Mouse (Mus musculus): ENCODE results near the gene Olfr96. TPM values are rescaled to one million over a fixed set of nuclear protein-coding genes. Genes with fewer than 3 reads are reported as not detected.
"Not testable (repeated sequence)": the region's sequence is repeated elsewhere in the genome, so short reads cannot be mapped to it uniquely, and the experiment has no call there.

Olfr96 gene
- polyA plus RNA-seq, 1 experiment from 2014 or later, result not detected

DNA sequence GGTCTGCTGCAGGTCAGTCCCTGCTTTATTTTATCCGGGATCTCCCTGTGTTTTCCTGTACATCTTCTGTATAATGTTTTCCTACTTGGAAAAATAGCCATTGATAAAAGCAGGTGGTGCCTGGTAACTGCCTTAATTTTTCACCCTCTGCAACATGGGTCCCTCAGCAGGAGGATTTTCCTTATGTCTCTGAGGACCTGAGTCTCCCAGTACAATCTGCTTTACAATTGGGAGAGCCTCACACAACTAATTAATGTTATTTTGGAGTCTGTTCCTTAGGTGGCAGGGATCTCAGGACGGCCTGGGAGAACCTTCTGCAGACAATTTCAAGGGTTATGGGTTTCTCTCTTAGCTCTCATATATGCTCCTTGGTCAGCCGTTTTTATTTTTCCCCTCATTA is 6.9 kb upstream of the Olfr96 start, which contains the start of gene Olfr95:
TSS of gene Olfr95 (minus strand) at position 101 of the 400 bp plus-strand sequence.
- Histone ChIP-seq H3K9ac (replicated peaks) (no peak within 1 kb of the TSS), H3K4me3 (no peak within 1 kb of the TSS), H3K4me2 (replicated peaks) (no peak within 1 kb of the TSS), H3K4me1 (peaks cover 6% of the 10 kb centered on the region), H3K36me3 (no peaks in the 10 kb centered on the region), H3K27ac (replicated peaks) (no peak within 1 kb of the TSS), H3K27me3 (peaks cover 8% of the 10 kb centered on the region), H3K9me3 (no peaks in the 10 kb centered on the region)
- WGBS, result 74% methylated on average over 3 of the region's 3 CpGs
- ATAC-seq (replicated peaks), result no peak

DNA sequence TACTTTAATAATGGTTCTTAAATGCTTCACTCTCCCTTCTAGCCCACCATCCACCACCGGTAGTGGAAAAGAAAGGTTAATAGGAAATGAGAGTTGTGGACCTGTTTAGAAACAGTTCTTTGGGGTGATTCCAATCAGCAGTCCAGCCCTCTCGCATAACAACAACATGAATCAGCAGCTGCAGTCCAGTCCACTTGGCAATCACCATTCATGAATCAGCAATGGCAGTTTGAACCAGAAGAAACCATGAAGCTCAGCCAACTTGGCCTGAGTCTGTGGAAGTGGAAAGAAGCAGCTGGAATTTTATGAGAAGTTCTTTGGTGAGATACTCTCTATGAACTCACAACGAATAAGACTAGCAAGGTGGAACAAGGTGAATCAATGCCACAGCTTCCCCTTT is 1.5 kb upstream of the Olfr96 start:
- Histone ChIP-seq H3K9me3 (no peaks in the 10 kb centered on the region), H3K4me1 (no peaks in the 10 kb centered on the region), H3K27me3 (no peaks in the 10 kb centered on the region), H3K9ac (replicated peaks) (no peak overlapping the region), H3K4me3 (no peak overlapping the region), H3K27ac (replicated peaks) (no peak overlapping the region), H3K4me2 (replicated peaks) (no peak overlapping the region), H3K36me3 (no peaks in the 10 kb centered on the region)
- WGBS, result 89% methylated on average over 3 of the region's 3 CpGs
- ATAC-seq (replicated peaks), result no peak

DNA sequence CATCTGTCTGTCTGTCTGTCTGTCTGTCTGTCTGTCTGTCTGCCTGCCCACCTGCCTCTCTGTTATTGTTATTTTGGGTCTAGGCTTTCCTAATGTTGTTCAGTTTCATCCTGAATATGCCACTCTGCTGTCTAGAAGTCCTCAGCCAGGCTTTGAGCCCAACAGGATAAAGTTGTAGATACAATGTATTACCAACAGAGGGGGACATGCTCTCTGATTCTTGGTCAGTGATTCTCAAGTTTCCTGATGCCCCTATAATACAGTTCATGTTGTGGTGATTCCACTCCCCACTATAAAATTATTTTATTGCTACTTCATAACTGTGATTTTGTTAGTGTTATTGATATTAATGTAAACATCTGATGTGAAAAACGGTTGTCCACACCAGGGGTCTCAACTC is 1.9 kb downstream of the Olfr96 start:
- H3K36me3 ChIP-seq, result no peaks in the 10 kb centered on the region
- H3K27me3 ChIP-seq, result no peaks in the 10 kb centered on the region
- 33% methylated on average over 1 of the region's 1 CpGs for WGBS
- H3K9ac ChIP-seq (replicated peaks), result no peak overlapping the region
- H3K9me3 ChIP-seq, result no peaks in the 10 kb centered on the region
- ATAC-seq (replicated peaks), result no peak
- no peak overlapping the region for H3K27ac ChIP-seq (replicated peaks)
- H3K4me3 ChIP-seq, result no peak overlapping the region
- H3K4me2 ChIP-seq (replicated peaks), result no peak overlapping the region
- H3K4me1 ChIP-seq, result no peaks in the 10 kb centered on the region

DNA sequence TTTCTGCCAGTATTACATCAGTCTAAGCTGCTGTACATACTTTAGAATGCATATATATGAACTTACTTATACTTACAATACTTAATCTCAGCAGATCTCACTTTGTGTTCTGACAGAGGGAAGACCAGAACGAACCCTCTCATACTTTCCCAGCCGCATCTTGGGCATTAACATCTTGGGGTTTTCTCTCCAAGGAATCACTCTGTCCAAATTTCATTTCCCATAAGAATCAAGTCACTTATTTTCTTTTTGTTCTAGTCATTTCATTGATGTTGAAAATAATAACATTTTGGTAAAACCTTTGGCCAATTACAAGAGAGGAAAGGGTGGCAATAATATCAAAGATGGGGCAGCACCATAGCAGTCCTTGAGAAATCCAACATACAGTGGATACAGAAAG is 17.3 kb downstream of the Olfr96 start, which contains the start of gene Olfr97:
TSS of gene Olfr97 (minus strand) at position 101 of the 400 bp plus-strand sequence.
- WGBS, result 88% methylated on average over 2 of the region's 2 CpGs
- H3K4me1 ChIP-seq; H3K4me2 ChIP-seq (replicated peaks): not testable (repeated sequence)

DNA sequence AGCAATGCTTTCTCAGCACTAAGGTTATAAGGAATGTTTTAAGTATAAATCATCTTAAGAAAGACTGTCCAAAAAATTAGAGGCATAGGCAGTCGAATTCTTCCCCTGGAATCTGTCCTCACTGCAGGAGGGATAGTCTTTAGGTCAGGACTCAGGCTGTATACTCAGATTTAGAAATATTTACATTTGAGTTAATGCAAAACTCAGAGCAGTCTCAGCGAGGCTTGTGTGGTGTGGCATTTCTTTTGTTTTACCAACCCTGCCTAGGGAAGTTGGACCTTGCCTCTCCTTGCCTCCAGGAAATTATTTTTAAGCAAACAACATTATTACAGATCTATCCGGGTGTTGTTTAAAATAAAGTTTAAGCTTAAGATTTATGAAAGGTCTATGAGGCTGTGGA is 22.3 kb downstream of the Olfr96 start:
- no peaks in the 10 kb centered on the region for H3K27me3 ChIP-seq
- H3K4me2 ChIP-seq (replicated peaks), result no peak overlapping the region
- ATAC-seq (replicated peaks), result no peak
- H3K4me3 ChIP-seq, result no peak overlapping the region
- no peaks in the 10 kb centered on the region for H3K9me3 ChIP-seq
- no peak overlapping the region for H3K9ac ChIP-seq (replicated peaks)
- WGBS, result 64% methylated on average over 3 of the region's 3 CpGs
- no peaks in the 10 kb centered on the region for H3K4me1 ChIP-seq
- no peaks in the 10 kb centered on the region for H3K36me3 ChIP-seq
- no peak overlapping the region for H3K27ac ChIP-seq (replicated peaks)

More for the DNA sequence above, 17.3 kb downstream of the Olfr96 start, which contains the start of gene Olfr97:
- H3K36me3 ChIP-seq; H3K4me3 ChIP-seq; H3K27ac ChIP-seq (replicated peaks); ATAC-seq (replicated peaks); H3K9me3 ChIP-seq; H3K9ac ChIP-seq (replicated peaks); H3K27me3 ChIP-seq: not testable (repeated sequence)

DNA sequence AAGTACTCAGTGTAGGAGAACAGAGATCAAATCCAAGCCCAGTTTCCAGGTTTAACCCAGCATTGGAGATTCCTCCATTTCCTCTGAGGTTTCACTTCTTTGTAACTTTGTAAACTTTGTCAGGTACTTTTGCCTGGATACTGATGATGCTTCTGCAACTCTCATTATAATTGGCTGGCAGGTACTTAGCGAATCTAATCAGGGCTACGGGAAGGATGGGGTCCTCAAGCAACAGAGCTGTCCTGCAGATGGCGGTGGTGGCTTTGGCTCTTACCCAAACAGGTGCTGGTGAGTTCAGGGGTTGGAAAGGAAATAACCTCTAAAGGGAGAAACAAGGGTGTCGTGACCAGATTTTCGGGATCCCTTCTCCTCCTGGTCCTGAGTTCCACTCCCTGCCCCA is 26.8 kb downstream of the Olfr96 start:
- no peak overlapping the region for H3K9ac ChIP-seq (replicated peaks)

DNA sequence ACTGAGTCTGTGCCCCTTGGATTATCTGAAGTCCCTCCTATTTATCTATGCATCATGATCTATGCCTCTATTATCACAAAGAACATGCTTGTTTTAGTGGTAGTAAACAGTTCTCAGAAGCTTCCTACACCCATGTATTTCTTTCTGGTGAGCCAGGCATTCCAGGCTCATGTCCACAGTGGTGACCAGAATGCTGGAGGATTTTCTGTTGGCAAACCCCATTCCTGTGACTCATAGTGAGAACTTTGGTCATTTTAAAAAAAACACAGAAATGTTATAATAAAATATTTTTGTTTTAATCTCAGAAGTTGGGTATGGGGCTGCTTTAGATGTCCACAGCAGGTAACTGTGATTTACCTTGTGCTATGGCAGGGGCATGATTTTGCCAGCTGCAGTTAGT is 29.5 kb downstream of the Olfr96 start:
- no peak for ATAC-seq (replicated peaks)
- no peaks in the 10 kb centered on the region for H3K9me3 ChIP-seq
- no peak overlapping the region for H3K4me3 ChIP-seq
- H3K4me2 ChIP-seq (replicated peaks), result no peak overlapping the region
- H3K27ac ChIP-seq (replicated peaks), result no peak overlapping the region
- H3K27me3 ChIP-seq, result no peaks in the 10 kb centered on the region
- no peak overlapping the region for H3K9ac ChIP-seq (replicated peaks)
- H3K36me3 ChIP-seq, result no peaks in the 10 kb centered on the region
- no peaks in the 10 kb centered on the region for H3K4me1 ChIP-seq

More for the DNA sequence above, 26.8 kb downstream of the Olfr96 start:
- 31% methylated on average over 5 of the region's 5 CpGs for WGBS
- Histone ChIP-seq H3K4me3 (no peak overlapping the region), H3K27ac (replicated peaks) (no peak overlapping the region), H3K36me3 (no peaks in the 10 kb centered on the region), H3K4me2 (replicated peaks) (no peak overlapping the region), H3K4me1 (no peaks in the 10 kb centered on the region), H3K9me3 (no peaks in the 10 kb centered on the region), H3K27me3 (no peaks in the 10 kb centered on the region)
- ATAC-seq (replicated peaks), result no peak

DNA sequence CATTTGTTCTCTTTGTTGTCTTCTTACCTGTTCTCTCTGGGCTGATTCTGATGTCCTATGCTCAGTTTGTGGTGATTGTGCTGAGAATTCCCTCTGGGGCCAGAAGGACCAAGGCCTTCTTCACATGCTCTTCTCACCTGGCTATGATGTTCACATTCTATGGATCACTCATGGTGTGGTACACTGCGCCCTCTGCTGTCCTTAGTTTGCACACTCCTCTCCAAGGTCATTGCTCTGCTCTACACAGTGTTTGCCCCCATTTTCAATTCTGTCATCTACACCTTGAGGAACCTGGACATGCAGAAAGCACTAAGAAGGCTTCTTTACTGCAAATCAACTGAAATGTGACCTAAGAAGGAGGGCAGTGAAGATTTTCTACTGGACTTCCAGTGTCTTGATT is 30.6 kb downstream of the Olfr96 start:
- Histone ChIP-seq H3K27ac (replicated peaks) (no peak overlapping the region), H3K9me3 (no peaks in the 10 kb centered on the region), H3K4me2 (replicated peaks) (no peak overlapping the region), H3K4me1 (no peaks in the 10 kb centered on the region), H3K4me3 (no peak overlapping the region), H3K27me3 (no peaks in the 10 kb centered on the region), H3K36me3 (no peaks in the 10 kb centered on the region), H3K9ac (replicated peaks) (no peak overlapping the region)
- WGBS, result 13% methylated on average over 1 of the region's 1 CpGs
- no peak for ATAC-seq (replicated peaks)

DNA sequence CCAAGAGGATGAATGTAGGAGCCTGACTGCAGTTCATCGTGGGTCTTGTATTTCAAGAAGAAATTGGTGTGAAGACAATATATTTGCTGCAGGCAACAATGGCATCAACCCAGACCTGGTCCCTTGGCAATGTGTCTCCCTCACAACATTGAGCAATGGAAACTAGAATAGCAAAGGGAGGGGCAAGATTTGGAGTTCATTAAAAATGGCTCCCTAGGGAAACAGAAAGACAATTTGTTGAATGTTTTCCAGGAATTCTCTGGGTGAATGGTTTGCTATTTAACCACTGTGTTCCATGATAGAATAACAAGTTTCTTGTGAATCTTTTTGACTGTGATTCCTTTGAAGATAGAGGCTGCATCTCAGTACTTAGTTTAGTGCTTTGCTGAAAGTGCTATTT is 43.7 kb downstream of the Olfr96 start, which contains the start of gene Olfr98:
TSS of gene Olfr98 (minus strand) at position 124 of the 400 bp plus-strand sequence.
- H3K27me3 ChIP-seq, result no peaks in the 10 kb centered on the region
- H3K36me3 ChIP-seq, result no peaks in the 10 kb centered on the region
- 78% methylated on average over 1 of the region's 1 CpGs for WGBS
- no peaks in the 10 kb centered on the region for H3K4me1 ChIP-seq
- no peaks in the 10 kb centered on the region for H3K9me3 ChIP-seq
- H3K4me2 ChIP-seq (replicated peaks), result no peak within 1 kb of the TSS
- H3K9ac ChIP-seq (replicated peaks), result no peak within 1 kb of the TSS
- ATAC-seq (replicated peaks), result no peak
- no peak within 1 kb of the TSS for H3K27ac ChIP-seq (replicated peaks)
- no peak within 1 kb of the TSS for H3K4me3 ChIP-seq

DNA sequence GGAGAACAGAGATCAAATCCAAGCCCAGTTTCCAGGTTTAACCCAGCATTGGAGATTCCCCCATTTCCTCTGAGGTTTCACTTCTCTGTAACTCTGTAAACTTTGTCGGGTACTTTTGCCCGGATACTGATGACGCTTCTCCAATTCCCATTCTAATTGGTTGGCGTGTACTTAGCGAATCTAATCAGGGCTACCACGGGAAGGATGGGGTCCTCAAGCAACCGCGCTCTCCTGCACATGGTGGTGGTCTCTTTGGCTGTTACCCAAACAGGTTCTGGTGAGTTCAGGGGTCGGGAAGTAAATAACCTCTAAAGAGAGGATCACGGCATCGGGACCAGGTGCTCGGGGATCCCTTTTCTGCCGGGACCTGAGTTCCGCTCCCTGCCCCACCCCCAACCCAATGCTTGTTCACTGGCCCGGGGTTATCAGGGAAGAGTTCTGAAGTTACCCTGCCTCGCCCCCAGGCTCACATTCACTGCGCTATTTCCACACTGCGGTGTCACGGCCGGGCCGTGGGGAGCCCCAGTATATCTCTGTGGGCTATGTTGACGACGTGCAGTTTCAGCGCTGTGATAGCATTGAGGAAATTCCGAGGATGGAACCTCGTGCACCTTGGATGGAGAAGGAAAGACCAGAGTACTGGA is 50.2 kb downstream of the Olfr96 start, which contains the start of gene H2-M3:
TSS of gene H2-M3 (plus strand) at position 163 of the 644 bp plus-strand sequence.
- peak within 1 kb of the TSS; percentile 34 for H3K9ac ChIP-seq (replicated peaks)
- H3K9me3 ChIP-seq, result no peaks in the 10 kb centered on the region
- H3K4me3 ChIP-seq, result peak within 1 kb of the TSS; percentile 49
- peak within 1 kb of the TSS; percentile 91 for H3K4me2 ChIP-seq (replicated peaks)
- WGBS, result 2% methylated on average over 26 of the region's 26 CpGs
- no peak within 1 kb of the TSS for H3K27ac ChIP-seq (replicated peaks)
- 0 out of 2 replicates have a peak, but pooled peaks cover 5% of the 10 kb centered on the region for H3K4me1 ChIP-seq
- no peaks in the 10 kb centered on the region for H3K36me3 ChIP-seq
- H3K27me3 ChIP-seq, result no peaks in the 10 kb centered on the region
- peak; percentile 99 for ATAC-seq (replicated peaks)

DNA sequence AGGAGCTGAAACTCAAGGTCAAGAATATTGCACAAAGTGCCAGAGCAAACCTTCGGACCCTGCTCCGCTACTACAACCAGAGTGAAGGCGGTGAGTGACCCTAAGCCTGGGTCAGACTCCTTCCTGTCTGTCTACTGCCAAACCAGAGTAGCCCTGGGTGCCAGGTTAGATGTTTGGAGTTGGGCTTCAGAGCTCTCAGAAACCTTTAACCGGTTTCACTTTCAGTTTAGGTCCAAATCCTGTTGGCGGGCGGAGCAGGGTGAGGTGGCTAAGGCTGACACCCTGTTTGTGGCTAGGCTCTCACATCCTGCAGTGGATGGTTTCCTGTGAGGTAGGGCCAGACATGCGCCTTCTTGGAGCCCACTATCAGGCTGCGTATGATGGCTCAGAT is 50.8 kb downstream of the Olfr96 start:
- Histone ChIP-seq H3K9me3 (no peaks in the 10 kb centered on the region), H3K4me3 (peak overlapping the region; percentile 49), H3K27ac (replicated peaks) (no peak overlapping the region), H3K36me3 (no peaks in the 10 kb centered on the region), H3K9ac (replicated peaks) (peak overlapping the region; percentile 34; the same call in 1 of the 2 replicates), H3K4me2 (replicated peaks) (peak overlapping the region; percentile 91), H3K27me3 (no peaks in the 10 kb centered on the region), H3K4me1 (0 out of 2 replicates have a peak, but pooled peaks cover 5% of the 10 kb centered on the region)
- ATAC-seq (replicated peaks), result peak; percentile 17; the same call in 1 of the 2 replicates
- 76% methylated on average over 8 of the region's 8 CpGs for WGBS

DNA sequence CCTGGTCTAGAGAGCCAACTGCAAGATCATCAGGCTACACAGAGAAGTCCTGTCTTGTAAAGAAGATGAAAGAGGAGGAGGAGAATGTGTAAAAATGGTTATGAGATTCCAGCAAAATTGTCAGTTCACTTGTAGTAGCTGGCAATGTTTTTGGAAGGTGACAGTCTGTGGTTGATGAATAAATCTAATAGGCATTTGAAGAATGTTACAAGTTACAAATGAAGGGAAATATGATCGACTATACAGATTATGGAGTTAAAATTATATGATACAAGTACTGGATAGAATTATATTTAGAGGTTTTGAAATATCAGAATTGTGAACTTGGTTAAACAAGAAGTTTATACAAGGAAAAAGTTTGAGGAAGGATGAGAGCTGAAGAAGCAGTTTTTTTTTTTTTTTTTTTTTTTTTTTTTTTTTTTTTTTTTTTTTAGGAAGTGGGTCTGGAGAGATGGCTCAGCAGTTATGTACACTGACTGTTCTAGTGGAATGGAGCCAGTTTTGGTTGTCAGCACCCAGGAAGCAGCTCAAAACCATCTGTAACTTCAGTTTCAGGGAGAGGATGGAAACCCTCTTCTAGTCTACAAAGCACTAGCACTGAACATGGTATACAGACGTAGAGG is 55.8 kb downstream of the Olfr96 start:
- ATAC-seq (replicated peaks), result no peak
- Histone ChIP-seq H3K4me1 (no peaks in the 10 kb centered on the region), H3K4me3 (no peak overlapping the region), H3K9ac (replicated peaks) (no peak overlapping the region), H3K27me3 (no peaks in the 10 kb centered on the region), H3K27ac (replicated peaks) (no peak overlapping the region), H3K9me3 (no peaks in the 10 kb centered on the region), H3K4me2 (replicated peaks) (no peak overlapping the region), H3K36me3 (no peaks in the 10 kb centered on the region)
- WGBS, result 92% methylated on average over 2 of the region's 2 CpGs

Measured in forebrain, embryonic 15.5 days (tissue).